Mouse (Mus musculus): Measurements from ENCODE around the gene Kctd5. TPM values are rescaled to one million over a fixed set of nuclear protein-coding genes. Genes with fewer than 3 reads are reported as not detected.

Gene Kctd5
- polyA plus RNA-seq (2012), result 21.4 and 25.8 TPM in 2 replicates

GRCm38 (mm10) chr17:24072919-24073696, at the start of gene Kctd5:
Kctd5 (minus strand) TSS chr17:24073485.
- no peak for TF ChIP-seq GATA1 (IDR thresholded peaks at IDR 0.05; ENCODE audit: low read length)

- no peak for TF ChIP-seq GATA1 (IDR thresholded peaks at IDR 0.05; ENCODE audit: low read length)
These were observed 46.2 kb upstream of the Kctd5 start for GRCm38 (mm10) chr17:24119446-24119845.

GRCm38 (mm10) chr17:24113031-24113430, 39.7 kb upstream of the Kctd5 start:
- no peak for TF ChIP-seq GATA1 (IDR thresholded peaks at IDR 0.05; ENCODE audit: low read length)

- no peak for TF ChIP-seq GATA1 (IDR thresholded peaks at IDR 0.05; ENCODE audit: low read length)
These were observed 38.0 kb upstream of the Kctd5 start for GRCm38 (mm10) chr17:24111256-24111655.

GRCm38 (mm10) chr17:24108896-24109295, 35.6 kb upstream of the Kctd5 start:
- no peak for TF ChIP-seq GATA1 (IDR thresholded peaks at IDR 0.05; ENCODE audit: low read length)

GRCm38 (mm10) chr17:24105111-24105510, 31.8 kb upstream of the Kctd5 start:
- no peak for TF ChIP-seq GATA1 (IDR thresholded peaks at IDR 0.05; ENCODE audit: low read length)

- no peak for TF ChIP-seq GATA1 (IDR thresholded peaks at IDR 0.05; ENCODE audit: low read length)
These were observed 25.1 kb upstream of the Kctd5 start for GRCm38 (mm10) chr17:24098354-24098753.

GRCm38 (mm10) chr17:24090575-24090974, 17.3 kb upstream of the Kctd5 start:
- no peak for TF ChIP-seq GATA1 (IDR thresholded peaks at IDR 0.05; ENCODE audit: low read length)

- no peak for TF ChIP-seq GATA1 (IDR thresholded peaks at IDR 0.05; ENCODE audit: low read length)
These were observed 11.3 kb upstream of the Kctd5 start for GRCm38 (mm10) chr17:24084593-24084992.

GRCm38 (mm10) chr17:24077101-24077500, 3.8 kb upstream of the Kctd5 start:
- TF ChIP-seq GATA1 (IDR thresholded peaks at IDR 0.05; ENCODE audit: low read length), result no peak

GRCm38 (mm10) chr17:24069531-24069930, 3.8 kb downstream of the Kctd5 start:
- TF ChIP-seq GATA1 (IDR thresholded peaks at IDR 0.05; ENCODE audit: low read length), result no peak

GRCm38 (mm10) chr17:24068271-24068670, 5.0 kb downstream of the Kctd5 start:
- TF ChIP-seq GATA1 (IDR thresholded peaks at IDR 0.05; ENCODE audit: low read length), result no peak

GRCm38 (mm10) chr17:24062459-24063155, 10.7 kb downstream of the Kctd5 start:
- no peak for TF ChIP-seq GATA1 (IDR thresholded peaks at IDR 0.05; ENCODE audit: low read length)

- TF ChIP-seq GATA1 (IDR thresholded peaks at IDR 0.05; ENCODE audit: low read length), result no peak
These were observed 15.5 kb downstream of the Kctd5 start for GRCm38 (mm10) chr17:24057730-24058245.

GRCm38 (mm10) chr17:24056636-24057625, 16.4 kb downstream of the Kctd5 start:
- no peak for TF ChIP-seq GATA1 (IDR thresholded peaks at IDR 0.05; ENCODE audit: low read length)
